23 mouse cellular contexts compared by ENCODE assay signal in the genomic region with DNA sequence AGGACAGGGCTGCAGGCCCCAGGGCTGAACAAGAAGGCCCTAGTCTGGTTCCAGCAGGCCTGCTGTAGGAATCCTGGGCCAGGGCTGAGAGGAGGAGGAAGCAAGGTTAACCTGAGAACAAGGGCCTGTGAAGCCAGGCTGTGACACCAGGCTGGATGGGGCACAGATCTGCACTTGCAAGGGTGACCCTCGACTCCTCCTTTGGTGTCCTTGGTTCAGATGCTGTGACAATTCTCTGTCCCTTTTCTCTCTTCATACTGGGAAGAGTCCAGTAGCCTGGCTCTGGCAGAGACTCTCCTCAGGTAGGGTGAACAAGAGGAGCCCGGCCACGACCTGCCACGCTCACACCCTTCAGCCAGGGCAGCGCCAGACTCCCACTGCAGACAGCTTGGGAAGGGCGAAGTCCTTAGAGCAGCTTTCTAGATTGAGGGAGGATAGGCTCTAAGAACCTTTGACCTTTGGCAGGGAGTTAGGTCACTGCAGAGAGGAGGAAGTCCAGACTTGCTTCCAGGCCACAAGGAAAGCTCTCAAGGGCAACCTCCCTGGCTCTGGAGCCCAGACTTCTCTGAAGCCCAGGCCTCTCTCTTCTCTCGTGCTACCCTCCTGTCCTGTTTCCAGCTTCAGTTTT.
DNase-seq lines count a peak whose midpoint lies in the region; ATAC-seq and TF ChIP-seq lines count a peak whose summit lies in the region.
"Had no signal": no experiment of that assay in that cellular context is flagged by ENCODE, and none has a peak within 500 bp of the region (broad histone marks: within the 10 kb centered on the region; RNA-seq: fewer than 3 reads in every experiment).

No protein-coding gene starts in this region.

- TF ChIP-seq CTCF in testis, adult 2 months (IDR thresholded peaks at IDR 0.05; ENCODE audit: control insufficient read depth, insufficient read depth, insufficient replicate concordance, low read depth, low read length) = no peak

- no peak for TF ChIP-seq POLR2A in testis, adult 2 months (IDR thresholded peaks at IDR 0.05; ENCODE audit: control insufficient read depth, low read depth, low read length)

- ATAC-seq in kidney, embryonic 14.5 days (ENCODE audit: low FRiP score, low TSS enrichment) = no peak
- no peak for ATAC-seq in cerebellum, adult (ENCODE audit: insufficient number of reproducible peaks, low FRiP score, low TSS enrichment)
- ATAC-seq: midbrain, embryonic 15.5 days had no signal

- no peak overlapping the region; the same call in 1 of the 2 replicates for H3K9ac ChIP-seq in kidney, embryonic 14.5 days (ENCODE audit: low read depth, low read length)
- H3K9ac ChIP-seq: hindbrain, embryonic 12.5 days; limb, embryonic 12.5 days; liver, embryonic 13.5 days; midbrain, embryonic 15.5 days; neural tube, embryonic 12.5 days had no signal

- H3K27me3 ChIP-seq in kidney, embryonic 14.5 days (ENCODE audit: control insufficient read depth, insufficient read depth, low read length) = no peaks in the 10 kb centered on the region
- no peaks in the 10 kb centered on the region for H3K27me3 ChIP-seq in testis, adult 2 months (ENCODE audit: control insufficient read depth, insufficient read depth, low read length)
- H3K27me3 ChIP-seq: hindbrain, embryonic 12.5 days; limb, embryonic 12.5 days; liver, embryonic 13.5 days; midbrain, embryonic 15.5 days; neural tube, embryonic 12.5 days had no signal

- no peak overlapping the region for H3K4me2 ChIP-seq in kidney, embryonic 14.5 days (replicated peaks; ENCODE audit: low read depth, low read length)
- H3K4me2 ChIP-seq: heart, embryonic 11.5 days; hindbrain, embryonic 12.5 days; limb, embryonic 12.5 days; liver, embryonic 13.5 days; midbrain, embryonic 15.5 days; neural tube, embryonic 12.5 days had no signal

- no peaks in the 10 kb centered on the region for H3K36me3 ChIP-seq in kidney, embryonic 14.5 days (ENCODE audit: control insufficient read depth, insufficient read depth, low read length)
- H3K36me3 ChIP-seq in testis, adult 2 months (ENCODE audit: control insufficient read depth, insufficient read depth, low read length) = no peaks in the 10 kb centered on the region
- H3K36me3 ChIP-seq: hindbrain, embryonic 12.5 days; limb, embryonic 12.5 days; liver, embryonic 13.5 days; midbrain, embryonic 15.5 days; neural tube, embryonic 12.5 days had no signal

- H3K9me3 ChIP-seq in kidney, embryonic 14.5 days (ENCODE audit: control insufficient read depth, low read length) = no peaks in the 10 kb centered on the region
- H3K9me3 ChIP-seq: hindbrain, embryonic 12.5 days; limb, embryonic 12.5 days; liver, embryonic 13.5 days; megakaryocyte, embryonic 14.5 days; midbrain, embryonic 15.5 days; neural tube, embryonic 12.5 days had no signal

- no peak overlapping the region for H3K27ac ChIP-seq in kidney, embryonic 14.5 days (ENCODE audit: low read depth, low read length)
- H3K27ac ChIP-seq in testis, adult 2 months (ENCODE audit: control insufficient read depth, insufficient read depth, low read depth, low read length) = peak overlapping the region; percentile 2; the same call in 1 of the 2 replicates
- H3K27ac ChIP-seq: hindbrain, embryonic 12.5 days; limb, embryonic 12.5 days; liver, embryonic 13.5 days; midbrain, embryonic 15.5 days; neural tube, embryonic 12.5 days had no signal

- WGBS in kidney, embryonic 14.5 days = 59% methylated on average over 7 of the region's 7 CpGs

- DNase-seq in kidney, adult 18-20 months = peak; percentile 52
- no peak for DNase-seq in testis, postnatal 14 days (ENCODE audit: low spot score)
- peak; percentile 64 to 75 for DNase-seq in kidney, postnatal 25 days
- no peak for DNase-seq in right cerebral cortex, postnatal 36 days (ENCODE audit: low spot score in 2 of 2)
- DNase-seq: cerebellum, adult 11-12 months; cerebellum, postnatal 14 days; gastrocnemius, postnatal 25 days; heart, postnatal 14 days; liver, embryonic 13.5 days; lung, adult 2 months; lung, postnatal 14 days; right cerebral cortex, postnatal 14 days; thymus, adult 18-20 months; thymus, postnatal 36 days had no signal

- peaks cover 3% of the 10 kb centered on the region; the same call in 1 of the 2 replicates for H3K4me1 ChIP-seq in kidney, embryonic 14.5 days (ENCODE audit: control insufficient read depth, insufficient read depth, low read length)
- peaks cover 14% of the 10 kb centered on the region for H3K4me1 ChIP-seq in testis, adult 2 months (ENCODE audit: control insufficient read depth, insufficient read depth, low read length)
- H3K4me1 ChIP-seq: liver, embryonic 13.5 days; megakaryocyte, embryonic 14.5 days; neural tube, embryonic 12.5 days had no signal

- no peak overlapping the region for H3K4me3 ChIP-seq in kidney, embryonic 14.5 days (ENCODE audit: low read length)
- H3K4me3 ChIP-seq in testis, adult 2 months (ENCODE audit: control insufficient read depth, low read depth, low read length) = no peak overlapping the region
- H3K4me3 ChIP-seq: hindbrain, embryonic 12.5 days; limb, embryonic 12.5 days; liver, embryonic 13.5 days; megakaryocyte, embryonic 14.5 days; midbrain, embryonic 15.5 days; neural tube, embryonic 12.5 days had no signal

Comparison
In these comparisons a context has a peak if more than half of its experiments do, and no peak if none do; other contexts are left out.
1. DNase-seq: peak in kidney, adult 18-20 months (single experiment) and kidney, postnatal 25 days (2 of 2); none in testis, postnatal 14 days (single experiment) and right cerebral cortex, postnatal 36 days (0 of 2).